Mouse (Mus musculus) megakaryocyte, embryonic 14.5 days (primary cell): ENCODE data around the gene Gm8332.
"Not testable (repeated sequence)": the region's sequence is repeated elsewhere in the genome, so short reads cannot be mapped to it uniquely, and the experiment has no call there.

Experiments used
- FLI1 ChIP-seq: IDR thresholded peaks from 2 replicates; pipeline ENCODE4 v1.6.1; 2012; ENCODE audit warnings: low read length, inconsistent platforms, mixed read lengths
- GATA1 ChIP-seq: IDR thresholded peaks from 3 replicates; pipeline ENCODE4 v1.6.1; 2012; ENCODE audit warnings: mixed read lengths, low read length, inconsistent platforms, borderline replicate concordance

DNA sequence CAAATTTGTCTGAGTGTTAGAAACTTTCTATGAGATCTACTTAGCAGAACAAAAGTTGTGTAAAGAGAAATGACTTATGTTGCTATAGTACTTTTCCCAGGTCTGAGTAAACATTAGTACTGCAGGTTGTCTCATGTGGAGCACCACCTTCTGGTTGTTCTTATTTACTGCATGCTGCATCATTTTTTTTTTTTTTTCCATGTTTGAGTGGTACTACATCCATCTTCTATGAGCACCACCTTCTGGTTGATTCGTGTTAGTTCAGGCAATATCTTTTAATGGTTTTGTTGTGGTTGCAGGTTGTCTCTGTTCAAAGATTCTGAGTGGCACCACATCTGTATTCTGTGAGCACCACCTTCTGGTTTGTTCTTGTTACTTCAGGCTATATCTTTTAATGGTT, 7.0 kb downstream of the Gm8332 start:
- not testable (repeated sequence) for TF ChIP-seq GATA1, FLI1
